15 mouse cellular contexts compared by ENCODE assay signal in the genomic region with DNA sequence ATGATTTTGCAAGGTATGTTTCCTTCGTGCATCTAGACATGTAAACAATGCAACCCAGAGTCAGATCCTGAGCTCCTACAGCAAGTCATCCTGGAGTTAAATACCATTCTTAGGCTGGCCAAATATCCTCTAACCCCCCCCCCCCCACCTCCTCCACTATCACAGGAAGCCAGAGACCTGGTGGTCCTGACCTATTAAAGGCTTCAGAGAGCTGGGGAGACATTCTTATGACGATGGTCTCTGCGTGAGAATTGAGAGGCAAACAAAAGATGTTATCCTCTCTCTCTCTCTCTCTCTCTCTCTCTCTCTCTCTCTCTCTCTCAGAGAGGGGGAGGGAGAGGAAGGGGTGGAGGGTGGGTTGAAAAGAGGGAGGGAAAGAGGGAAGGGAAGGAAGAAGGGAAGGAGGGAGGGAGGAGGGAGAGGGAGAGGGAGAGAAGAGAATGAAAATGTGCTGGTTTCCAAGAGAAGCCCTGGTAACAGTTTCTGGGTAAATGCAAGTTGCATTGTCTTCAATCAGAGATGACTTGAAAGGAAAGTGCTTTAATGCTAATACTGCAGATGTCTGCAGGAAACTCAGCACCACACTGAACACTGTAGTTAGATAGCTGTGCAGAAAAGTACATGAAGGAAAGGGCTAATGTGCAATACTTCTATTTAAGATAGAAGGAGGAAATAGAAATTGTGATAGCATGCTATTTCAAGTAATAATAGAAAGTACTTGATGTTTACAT.
DNase-seq lines count a peak whose midpoint lies in the region; ATAC-seq and TF ChIP-seq lines count a peak whose summit lies in the region.
"Had no signal": no experiment of that assay in that cellular context is flagged by ENCODE, and none has a peak within 500 bp of the region (broad histone marks: within the 10 kb centered on the region; RNA-seq: fewer than 3 reads in every experiment).

No protein-coding gene starts in this region.

- H3K4me2 ChIP-seq in forebrain, postnatal 0 days (ENCODE audit: low read depth): no peak overlapping the region
- no peak overlapping the region for H3K4me2 ChIP-seq in midbrain, embryonic 13.5 days (replicated peaks)
- H3K4me2 ChIP-seq: heart, embryonic 11.5 days; liver, embryonic 12.5 days had no signal

- 9% methylated on average over 3 of the region's 3 CpGs for WGBS in forebrain, postnatal 0 days
- WGBS in midbrain, embryonic 13.5 days: 14% methylated on average over 3 of the region's 3 CpGs

- H3K9me3 ChIP-seq in forebrain, postnatal 0 days (ENCODE audit: low read length): no peaks in the 10 kb centered on the region
- no peaks in the 10 kb centered on the region for H3K9me3 ChIP-seq in midbrain, embryonic 13.5 days
- H3K9me3 ChIP-seq: liver, embryonic 12.5 days had no signal

- no peak for TF ChIP-seq CTCF in layer of hippocampus, adult 2 months (conservative IDR thresholded peaks at IDR 0.05)
- TF ChIP-seq CTCF in brain, embryonic 14.5 days (IDR thresholded peaks at IDR 0.05; ENCODE audit: borderline replicate concordance, extremely low read depth, insufficient read depth, insufficient read length): no peak
- TF ChIP-seq CTCF in forebrain, postnatal 0 days (IDR thresholded peaks at IDR 0.05; ENCODE audit: low read depth): no peak

- no peaks in the 10 kb centered on the region for H3K27me3 ChIP-seq in forebrain, postnatal 0 days (ENCODE audit: insufficient read depth, low read length)
- H3K27me3 ChIP-seq in midbrain, embryonic 13.5 days: no peaks in the 10 kb centered on the region
- H3K27me3 ChIP-seq: liver, embryonic 12.5 days; megakaryocyte, embryonic 14.5 days had no signal

- peak; percentile 89 for ATAC-seq in forebrain, postnatal 0 days
- ATAC-seq in midbrain, embryonic 13.5 days: peak; percentile 34; the same call in 1 of the 2 replicates
- ATAC-seq: intestine, postnatal 0 days; liver, embryonic 12.5 days had no signal

- TF ChIP-seq POLR2A in brain, embryonic 14.5 days (IDR thresholded peaks at IDR 0.05; ENCODE audit: borderline replicate concordance, extremely low read depth, insufficient read depth, insufficient read length, poor library complexity, severe bottlenecking): no peak

- H3K27ac ChIP-seq in layer of hippocampus, adult 2 months: peak overlapping the region; percentile 14; the same call in 1 of the 2 replicates
- peak overlapping the region; percentile 67 for H3K27ac ChIP-seq in forebrain, postnatal 0 days (ENCODE audit: low read depth, low read length)
- peak overlapping the region; percentile 74 for H3K27ac ChIP-seq in midbrain, embryonic 13.5 days
- H3K27ac ChIP-seq: liver, embryonic 12.5 days had no signal

- DNase-seq in layer of hippocampus, adult 2 months (ENCODE audit: low spot score in 2 of 2): no peak
- no peak for DNase-seq in layer of hippocampus, adult 9-10 months (ENCODE audit: low spot score)
- peak; percentile 67 for DNase-seq in brain, embryonic 14.5 days (ENCODE audit: low read depth)
- peak; percentile 45 for DNase-seq in forebrain, postnatal 0 days
- no peak for DNase-seq in urinary bladder, postnatal 25 days (ENCODE audit: low spot score)
- DNase-seq in right cerebral cortex, postnatal 36 days (ENCODE audit: low spot score in 2 of 2): no peak
- DNase-seq in urinary bladder, postnatal 36 days (ENCODE audit: low spot score in 2 of 2): no peak
- DNase-seq: adrenal gland, postnatal 36 days; gastrocnemius, postnatal 25 days; heart, postnatal 36 days had no signal

- no peak overlapping the region for H3K9ac ChIP-seq in forebrain, postnatal 0 days
- no peak overlapping the region; the same call in 1 of the 2 replicates for H3K9ac ChIP-seq in midbrain, embryonic 13.5 days (replicated peaks)
- H3K9ac ChIP-seq: liver, embryonic 12.5 days had no signal

- H3K36me3 ChIP-seq in forebrain, postnatal 0 days (ENCODE audit: insufficient read depth): no peaks in the 10 kb centered on the region
- no peaks in the 10 kb centered on the region for H3K36me3 ChIP-seq in midbrain, embryonic 13.5 days
- H3K36me3 ChIP-seq: liver, embryonic 12.5 days had no signal

- H3K4me3 ChIP-seq in layer of hippocampus, adult 2 months: no peak overlapping the region
- no peak overlapping the region for H3K4me3 ChIP-seq in forebrain, postnatal 0 days (ENCODE audit: low read depth, low read length)
- no peak overlapping the region for H3K4me3 ChIP-seq in midbrain, embryonic 13.5 days (replicated peaks)
- H3K4me3 ChIP-seq: liver, embryonic 12.5 days; megakaryocyte, embryonic 14.5 days had no signal

- H3K4me1 ChIP-seq in forebrain, postnatal 0 days (ENCODE audit: insufficient read depth): peaks cover 5% of the 10 kb centered on the region; the same call in 1 of the 2 replicates
- peaks cover 17% of the 10 kb centered on the region for H3K4me1 ChIP-seq in midbrain, embryonic 13.5 days (replicated peaks)
- H3K4me1 ChIP-seq: liver, embryonic 12.5 days had no signal

Comparison
In these comparisons a context has a peak if more than half of its experiments do, and no peak if none do; other contexts are left out.
1. DNase-seq: peak in brain, embryonic 14.5 days (single experiment) and forebrain, postnatal 0 days (single experiment); none in layer of hippocampus, adult 2 months (0 of 2), layer of hippocampus, adult 9-10 months (single experiment), urinary bladder, postnatal 25 days (single experiment), right cerebral cortex, postnatal 36 days (0 of 2) and urinary bladder, postnatal 36 days (0 of 2).
2. H3K27ac ChIP-seq: peak in every context shown above with its lines; median percentile 74 in midbrain, embryonic 13.5 days; 67 in forebrain, postnatal 0 days; 14 in layer of hippocampus, adult 2 months.